Mouse (Mus musculus) kidney, postnatal 0 days (tissue): ENCODE results near the gene Wbp2. TPM values are rescaled to one million over a fixed set of nuclear protein-coding genes. Genes with fewer than 3 reads are reported as not detected.

Source experiments
- ATAC-seq: fragments of 200-750 bp; cut with Nextera tagmentation; replicated peaks from 2 replicates; pipeline ENCODE4 v1.8.0; 2017; ENCODE audit warnings: low read depth, moderate number of reproducible peaks, moderate TSS enrichment, moderate library complexity; ENCODE audit not compliant: low FRiP score
- DNase-seq: peaks from one replicate; pipeline ENCODE4 v3.0.0-alpha.2; 2016; ENCODE audit warnings: low spot score
- H3K27ac ChIP-seq: fragments of 300-500 bp; sonication (generic); 2 replicates; pipeline ENCODE4 v1.5.1; 2014; ENCODE audit warnings: mild to moderate bottlenecking
- H3K27me3 ChIP-seq: fragments of 300-500 bp; sonication (generic); 2 replicates; pipeline ENCODE4 v1.6.1; 2014; ENCODE audit warnings: low read length, mixed read lengths; ENCODE audit not compliant: insufficient read depth
- H3K36me3 ChIP-seq: fragments of 300-500 bp; sonication (generic); 2 replicates; pipeline ENCODE4 v1.6.1; 2014; ENCODE audit warnings: low read length, mixed read lengths; ENCODE audit not compliant: insufficient read depth
- H3K4me1 ChIP-seq: fragments of 300-500 bp; sonication (generic); replicated peaks from 2 replicates; pipeline ENCODE4 v1.6.1; 2014; ENCODE audit warnings: antibody characterized with exemption, low read length, mixed read lengths; ENCODE audit not compliant: insufficient read depth
- H3K4me2 ChIP-seq: fragments of 300-500 bp; sonication (generic); 2 replicates; pipeline ENCODE4 v1.6.1; 2014; ENCODE audit warnings: mild to moderate bottlenecking, low read length, moderate library complexity, mixed read lengths
- H3K4me3 ChIP-seq: fragments of 300-500 bp; sonication (generic); replicated peaks from 2 replicates; pipeline ENCODE4 v1.5.1; 2014; ENCODE audit warnings: low read depth, low read length
- H3K9ac ChIP-seq: fragments of 300-500 bp; sonication (generic); 2 replicates; pipeline ENCODE4 v1.6.1; 2014; ENCODE audit warnings: low read depth, low read length
- H3K9me3 ChIP-seq: fragments of 300-500 bp; sonication (generic); replicated peaks from 2 replicates; pipeline ENCODE4 v1.6.1; 2016; ENCODE audit warnings: low read length, inconsistent platforms, mixed read lengths
- CTCF ChIP-seq: IDR thresholded peaks from 2 replicates; pipeline ENCODE4 v1.5.1; 2016; ENCODE audit warnings: antibody characterized with exemption, low read depth, mild to moderate bottlenecking, moderate library complexity
- WGBS: fragments of 180-500 bp; shearing (Covaris S2); extraction: QIAGEN DNeasy Blood & Tissue Kit; methylation state at CpG from one replicate; pipeline ENCODE4 v1.1.7; 2014; 5-methylcytosine and 5-hydroxymethylcytosine counted together
- polyA plus RNA-seq: library from polyadenylated mRNA; unstranded; fragments of >200 nt; fragmentation: Nextera tagmentation; extraction: Ambion mirVana; gene quantifications from 2 replicates; pipeline ENCODE4 v1.2.1, GENCODE M21; 2015

Wbp2 gene
- polyA plus RNA-seq, 1 experiment from 2014 or later, result 125 TPM

- WGBS, result 77% methylated on average over 8 of the region's 8 CpGs
Measured at GRCm38 (mm10) chr11:116088188-116088587, 1.4 kb upstream of the Wbp2 start.

DNA sequence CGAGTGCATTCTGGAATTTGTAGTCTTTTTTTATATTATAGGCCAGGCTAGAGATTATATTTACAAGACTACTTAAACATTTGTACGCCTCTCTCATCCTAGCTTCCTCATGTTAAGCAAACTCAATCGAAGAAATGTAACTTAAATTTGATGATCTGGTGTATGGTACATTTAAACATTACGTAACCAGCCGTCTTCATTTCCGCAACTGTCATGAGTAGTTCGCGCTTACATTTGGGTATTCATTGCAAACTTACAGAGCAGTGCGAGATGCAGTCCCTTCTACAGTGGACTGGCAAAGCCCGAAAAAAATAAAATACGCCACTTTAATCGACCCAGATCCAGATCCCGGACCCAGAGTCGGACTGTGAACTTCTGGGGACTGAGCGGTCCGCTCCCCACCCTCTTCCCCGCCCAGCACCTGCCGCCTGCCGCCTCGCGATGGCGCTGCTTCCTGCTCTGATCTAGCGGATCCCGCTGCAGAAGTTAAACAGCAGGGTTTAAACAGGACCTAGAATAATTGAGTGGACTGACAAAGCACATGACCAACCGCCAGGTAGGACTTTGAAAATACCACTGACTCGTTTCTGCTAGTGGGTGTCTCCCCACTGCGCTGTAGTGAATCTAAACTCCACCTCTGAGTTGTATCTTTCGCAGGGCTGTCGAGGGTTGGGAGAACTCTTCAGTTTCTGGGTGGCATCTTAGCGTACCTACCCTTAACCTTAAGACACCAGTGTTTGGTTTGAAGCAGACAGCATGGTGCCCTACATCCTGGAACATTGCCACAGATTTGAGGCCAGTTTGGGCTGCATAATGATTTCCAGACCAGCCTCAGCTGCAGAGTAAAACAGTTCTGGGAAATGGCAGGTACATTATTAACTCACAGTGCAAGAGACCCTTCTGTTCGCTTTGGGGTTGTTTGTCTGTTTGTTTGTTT is 667 bp upstream of the Wbp2 start:
- peak overlapping the region; percentile 42 for H3K4me3 ChIP-seq
- H3K27ac ChIP-seq, result peak overlapping the region; percentile 88
- peak; percentile 93 for TF ChIP-seq CTCF
- H3K9me3 ChIP-seq, result no peaks in the 10 kb centered on the region
- DNase-seq, result peak; percentile 93
- H3K27me3 ChIP-seq, result no peaks in the 10 kb centered on the region
- peaks cover 14% of the 10 kb centered on the region for H3K36me3 ChIP-seq
- 2% methylated on average over 31 of the region's 31 CpGs for WGBS
- peak overlapping the region; percentile 63 for H3K4me2 ChIP-seq
- peak; percentile 69 for ATAC-seq
- H3K4me1 ChIP-seq, result peaks cover 7% of the 10 kb centered on the region
- H3K9ac ChIP-seq, result 0 out of 2 replicates have a peak overlapping the region, but pooled peaks have one; percentile 45

More at GRCm38 (mm10) chr11:116088188-116088587, 1.4 kb upstream of the Wbp2 start:
- Histone ChIP-seq H3K27me3 (no peaks in the 10 kb centered on the region), H3K4me1 (peaks cover 7% of the 10 kb centered on the region), H3K4me3 (no peak overlapping the region), H3K9ac (no peak overlapping the region), H3K9me3 (no peaks in the 10 kb centered on the region), H3K27ac (peak overlapping the region; percentile 88; the same call in 1 of the 2 replicates), H3K4me2 (peak overlapping the region; percentile 63), H3K36me3 (peaks cover 10% of the 10 kb centered on the region)
- DNase-seq (no peak), ATAC-seq (0 out of 2 replicates have a peak, but pooled peaks have one; percentile 6)
- no peak for TF ChIP-seq CTCF

DNA sequence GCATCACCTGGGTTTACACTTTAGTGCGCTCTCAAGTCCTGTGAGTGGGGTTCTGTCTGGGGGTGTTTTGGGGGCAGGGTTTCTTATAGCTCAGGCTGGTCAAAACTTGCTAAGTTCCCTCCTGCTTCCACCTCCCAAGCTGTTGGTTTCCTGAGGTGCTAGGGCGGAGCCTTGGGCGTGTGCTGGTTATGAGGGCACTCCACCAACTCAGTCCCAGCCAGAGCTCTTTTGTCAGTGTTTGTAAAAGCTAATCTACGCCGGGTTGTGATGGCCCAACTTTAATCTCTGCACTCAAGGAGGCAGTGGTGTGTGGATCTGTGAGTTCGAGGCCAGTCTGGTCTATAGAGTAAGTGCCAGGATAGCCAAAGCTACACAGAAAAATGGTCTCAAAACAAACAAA is 2.6 kb downstream of the Wbp2 start:
- H3K4me1 ChIP-seq, result peaks cover 7% of the 10 kb centered on the region
- H3K27me3 ChIP-seq, result no peaks in the 10 kb centered on the region
- ATAC-seq (no peak), DNase-seq (no peak)
- no peak overlapping the region for H3K9ac ChIP-seq
- WGBS, result 90% methylated on average over 6 of the region's 6 CpGs
- TF ChIP-seq CTCF, result no peak
- H3K36me3 ChIP-seq, result peaks cover 43% of the 10 kb centered on the region
- no peak overlapping the region for H3K4me2 ChIP-seq
- no peak overlapping the region for H3K4me3 ChIP-seq
- no peak overlapping the region for H3K27ac ChIP-seq
- no peaks in the 10 kb centered on the region for H3K9me3 ChIP-seq

DNA sequence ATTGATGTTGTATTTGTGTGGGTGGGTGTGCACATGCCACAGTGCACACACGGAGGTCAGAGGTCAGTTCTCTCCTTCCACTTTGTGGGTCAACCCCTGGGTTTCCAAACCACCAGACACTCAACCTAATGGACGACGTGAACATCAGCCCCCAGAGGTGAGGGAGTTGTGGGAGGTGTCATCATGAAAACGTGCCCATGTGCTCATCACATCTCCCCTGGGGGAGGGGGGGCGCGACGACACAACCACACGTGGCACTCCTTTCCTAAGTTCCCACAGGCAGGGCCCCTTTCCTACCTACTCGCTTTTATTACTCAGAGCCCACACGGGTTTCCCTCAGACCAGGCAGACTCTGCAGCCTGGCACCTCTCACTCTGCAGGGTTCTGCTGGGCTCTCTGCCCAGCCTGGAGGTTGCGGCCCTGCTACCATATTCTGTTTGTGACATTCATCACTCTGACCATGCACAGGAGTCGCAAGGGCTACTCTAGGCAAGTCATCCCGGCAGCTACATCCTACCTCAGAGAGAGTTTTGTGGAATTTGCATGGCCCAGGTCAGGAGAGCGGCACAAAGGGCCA is 3.6 kb downstream of the Wbp2 start:
- H3K27me3 ChIP-seq, result no peaks in the 10 kb centered on the region
- H3K27ac ChIP-seq, result no peak overlapping the region
- ATAC-seq (no peak), DNase-seq (no peak)
- peaks cover 13% of the 10 kb centered on the region for H3K4me1 ChIP-seq
- H3K4me3 ChIP-seq, result no peak overlapping the region
- WGBS, result 84% methylated on average over 14 of the region's 14 CpGs
- H3K36me3 ChIP-seq, result peaks cover 43% of the 10 kb centered on the region
- TF ChIP-seq CTCF, result no peak
- no peak overlapping the region for H3K4me2 ChIP-seq
- no peaks in the 10 kb centered on the region for H3K9me3 ChIP-seq
- no peak overlapping the region for H3K9ac ChIP-seq

GRCm38 (mm10) chr11:116081081-116081480 is 5.7 kb downstream of the Wbp2 start:
- ATAC-seq, result no peak
- DNase-seq, result no peak

GRCm38 (mm10) chr11:116079511-116079910 is 7.3 kb downstream of the Wbp2 start:
- no peak for DNase-seq
- Histone ChIP-seq H3K36me3 (peaks cover 39% of the 10 kb centered on the region), H3K27ac (no peak overlapping the region), H3K4me2 (no peak overlapping the region), H3K4me3 (no peak overlapping the region), H3K9me3 (no peaks in the 10 kb centered on the region), H3K9ac (no peak overlapping the region), H3K4me1 (peaks cover 13% of the 10 kb centered on the region), H3K27me3 (no peaks in the 10 kb centered on the region)
- ATAC-seq, result no peak
- no peak for TF ChIP-seq CTCF
- WGBS, result 81% methylated on average over 10 of the region's 10 CpGs

More at GRCm38 (mm10) chr11:116081081-116081480, 5.7 kb downstream of the Wbp2 start:
- H3K4me1 ChIP-seq, result peaks cover 17% of the 10 kb centered on the region
- no peak overlapping the region for H3K9ac ChIP-seq
- WGBS, result 72% methylated on average over 6 of the region's 6 CpGs
- TF ChIP-seq CTCF, result peak; percentile 62
- H3K27ac ChIP-seq, result no peak overlapping the region
- peaks cover 43% of the 10 kb centered on the region for H3K36me3 ChIP-seq
- no peak overlapping the region for H3K4me2 ChIP-seq
- no peaks in the 10 kb centered on the region for H3K9me3 ChIP-seq
- no peaks in the 10 kb centered on the region for H3K27me3 ChIP-seq
- H3K4me3 ChIP-seq, result no peak overlapping the region
